Mouse (Mus musculus) lung, postnatal 0 days (tissue): ENCODE results near the gene Srsf2.

Experiments
- CTCF ChIP-seq: IDR thresholded peaks from 2 replicates; pipeline ENCODE4 v1.5.1; 2016; ENCODE audit warnings: antibody characterized with exemption, mild to moderate bottlenecking
- EP300 ChIP-seq: IDR thresholded peaks from 2 replicates; pipeline ENCODE4 v1.6.1; 2016; ENCODE audit warnings: antibody characterized with exemption, mild to moderate bottlenecking, control low read depth

DNA sequence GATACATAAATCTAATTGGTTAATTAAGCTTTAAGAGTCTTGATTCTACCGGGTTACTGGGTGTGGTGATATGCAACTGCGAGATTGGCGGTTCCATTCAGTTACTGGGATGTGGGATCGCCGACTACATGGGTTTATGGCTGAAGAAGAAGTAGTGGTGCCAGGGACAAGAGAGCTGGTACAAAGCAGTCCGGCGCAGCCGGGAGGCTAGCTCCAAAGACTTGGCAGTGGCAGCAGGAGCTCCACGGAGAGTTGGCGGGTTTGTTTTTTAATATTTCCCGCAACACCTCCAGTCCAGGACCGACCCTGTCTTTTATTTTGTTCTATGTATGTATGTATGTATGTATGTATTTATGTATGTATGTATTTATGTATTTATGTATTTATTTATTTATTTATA is 46.4 kb upstream of the Srsf2 start:
- TF ChIP-seq CTCF (no peak), EP300 (no peak)
